Mouse (Mus musculus) kidney, embryonic 15.5 days (tissue): Measurements from ENCODE around the gene Slfn14. TPM values are rescaled to one million over a fixed set of nuclear protein-coding genes. Genes with fewer than 3 reads are reported as not detected.
"Not testable (repeated sequence)": the region's sequence is repeated elsewhere in the genome, so short reads cannot be mapped to it uniquely, and the experiment has no call there.

Experiments
- ATAC-seq: fragments of 200-750 bp; cut with Nextera tagmentation; replicated peaks from 2 replicates; pipeline ENCODE4 v1.8.0; 2017; ENCODE audit warnings: moderate TSS enrichment; ENCODE audit not compliant: low FRiP score
- H3K27ac ChIP-seq: fragments of 300-500 bp; sonication (generic); 2 replicates; pipeline ENCODE4 v1.5.1; 2015; ENCODE audit warnings: mild to moderate bottlenecking, inconsistent platforms
- H3K27me3 ChIP-seq: fragments of 300-500 bp; sonication (generic); 2 replicates; pipeline ENCODE4 v1.6.1; 2015; ENCODE audit warnings: inconsistent platforms
- H3K36me3 ChIP-seq: fragments of 300-500 bp; sonication (generic); 2 replicates; pipeline ENCODE4 v1.6.1; 2015; ENCODE audit warnings: inconsistent platforms
- H3K4me1 ChIP-seq: fragments of 300-500 bp; sonication (generic); 2 replicates; pipeline ENCODE4 v1.6.1; 2015; ENCODE audit warnings: inconsistent platforms
- H3K4me2 ChIP-seq: fragments of 300-500 bp; sonication (generic); 2 replicates; pipeline ENCODE4 v1.6.1; 2015; ENCODE audit warnings: moderate library complexity, mild to moderate bottlenecking, inconsistent platforms
- H3K4me3 ChIP-seq: fragments of 300-500 bp; sonication (generic); replicated peaks from 2 replicates; pipeline ENCODE4 v1.5.1; 2015; ENCODE audit warnings: mild to moderate bottlenecking, inconsistent platforms
- H3K9ac ChIP-seq: fragments of 300-500 bp; sonication (generic); 2 replicates; pipeline ENCODE4 v1.6.1; 2015; ENCODE audit warnings: mild to moderate bottlenecking, inconsistent platforms
- H3K9me3 ChIP-seq: fragments of 300-500 bp; sonication (generic); replicated peaks from 2 replicates; pipeline ENCODE4 v1.6.1; 2016; ENCODE audit warnings: inconsistent platforms
- WGBS: fragments of 180-500 bp; shearing (Covaris S2); methylation state at CpG from one replicate; pipeline ENCODE4 v1.1.7; 2015; ENCODE audit warnings: mixed read lengths; 5-methylcytosine and 5-hydroxymethylcytosine counted together
- polyA plus RNA-seq: library from polyadenylated mRNA; unstranded; fragments of >200 nt; fragmentation: Nextera tagmentation; extraction: Ambion mirVana; gene quantifications from 2 replicates; pipeline ENCODE4 v1.2.1, GENCODE M21; 2015

Gene Slfn14
- 0.30 and 0.66 TPM in 2 replicates for polyA plus RNA-seq

DNA sequence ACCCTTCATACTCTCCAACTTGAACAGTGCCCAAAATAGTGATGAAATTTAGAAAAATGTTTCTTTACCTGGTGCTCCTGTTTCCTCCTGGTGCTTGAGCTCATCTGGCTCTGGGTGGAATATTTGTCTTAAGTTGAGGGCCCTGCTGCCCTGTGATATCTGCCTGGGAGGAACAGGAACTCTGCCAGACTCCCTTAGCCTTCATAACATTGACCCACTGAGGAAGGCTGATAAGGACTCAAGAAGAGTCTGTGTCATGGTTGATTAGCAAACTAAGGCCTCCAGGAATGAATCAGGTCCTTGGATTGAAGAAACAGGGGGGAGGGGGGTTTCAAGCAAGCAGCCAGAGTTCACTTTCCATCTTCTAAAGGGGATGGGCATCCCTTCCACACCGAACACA is at the start of gene Slfn14:
Gene Slfn14 (minus strand): TSS at position 161 of the 400 bp plus-strand sequence.
- Histone ChIP-seq H3K27ac (no peak within 1 kb of the TSS), H3K27me3 (no peaks in the 10 kb centered on the region), H3K4me2 (no peak within 1 kb of the TSS), H3K4me1 (peaks cover 5% of the 10 kb centered on the region; the same call in 1 of the 2 replicates), H3K36me3 (no peaks in the 10 kb centered on the region), H3K9ac (no peak within 1 kb of the TSS), H3K4me3 (no peak within 1 kb of the TSS), H3K9me3 (no peaks in the 10 kb centered on the region)
- 71% methylated on average over 1 of the region's 1 CpGs for WGBS
- ATAC-seq: no peak

DNA sequence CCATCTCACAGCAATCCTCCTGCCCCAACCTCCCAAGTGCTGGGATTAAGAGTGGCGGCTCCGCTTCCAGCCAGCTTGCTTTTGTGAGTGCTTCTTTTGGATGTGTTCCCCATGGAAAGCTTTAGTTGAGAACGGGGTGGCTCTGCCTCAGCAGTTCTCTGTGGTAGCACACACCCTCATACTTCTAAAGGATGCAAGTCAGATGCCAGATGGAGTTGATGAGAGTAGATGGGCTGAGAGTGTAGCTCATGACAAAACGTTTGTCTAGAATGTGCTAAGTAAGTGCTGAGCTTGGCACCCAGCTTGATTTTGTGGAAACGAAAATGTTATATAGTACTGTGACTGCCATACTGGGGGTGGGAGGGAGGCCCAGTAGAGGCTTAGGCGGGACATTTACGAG is 49.3 kb upstream of the Slfn14 start:
- Histone ChIP-seq H3K27me3 (no peaks in the 10 kb centered on the region), H3K9me3 (no peaks in the 10 kb centered on the region), H3K36me3 (peaks cover 85% of the 10 kb centered on the region), H3K4me1 (no peaks in the 10 kb centered on the region), H3K27ac (no peak overlapping the region), H3K4me3 (no peak overlapping the region), H3K4me2 (no peak overlapping the region), H3K9ac (no peak overlapping the region)
- WGBS: 89% methylated on average over 7 of the region's 7 CpGs
- no peak for ATAC-seq

- no peaks in the 10 kb centered on the region for H3K4me1 ChIP-seq
- H3K27me3 ChIP-seq: no peaks in the 10 kb centered on the region
- H3K4me2 ChIP-seq: no peak overlapping the region
- no peak overlapping the region for H3K9ac ChIP-seq
- H3K36me3 ChIP-seq: peaks cover 81% of the 10 kb centered on the region
- H3K9me3 ChIP-seq: no peaks in the 10 kb centered on the region
- H3K4me3 ChIP-seq: no peak overlapping the region
- no peak for ATAC-seq
- WGBS: 59% methylated on average over 3 of the region's 3 CpGs
- H3K27ac ChIP-seq: no peak overlapping the region
These were observed 40.9 kb upstream of the Slfn14 start for GRCm38 (mm10) chr11:83327427-83327826.

GRCm38 (mm10) chr11:83326692-83327091 is 40.2 kb upstream of the Slfn14 start:
- not testable (repeated sequence) for H3K4me3 ChIP-seq, ATAC-seq, H3K27ac ChIP-seq, H3K4me2 ChIP-seq, H3K4me1 ChIP-seq, H3K27me3 ChIP-seq, H3K9ac ChIP-seq, H3K9me3 ChIP-seq
- 93% methylated on average over 3 of the region's 3 CpGs for WGBS
- H3K36me3 ChIP-seq: peaks cover 83% of the 10 kb centered on the region

- Histone ChIP-seq H3K9ac (no peak overlapping the region), H3K9me3 (no peaks in the 10 kb centered on the region), H3K4me2 (no peak overlapping the region), H3K4me3 (no peak overlapping the region), H3K4me1 (no peaks in the 10 kb centered on the region), H3K36me3 (peaks cover 88% of the 10 kb centered on the region), H3K27ac (no peak overlapping the region), H3K27me3 (no peaks in the 10 kb centered on the region)
- WGBS: 76% methylated on average over 4 of the region's 4 CpGs
- ATAC-seq: no peak
These were observed 32.5 kb upstream of the Slfn14 start for GRCm38 (mm10) chr11:83319048-83319447.

GRCm38 (mm10) chr11:83312471-83312870 is 25.9 kb upstream of the Slfn14 start:
- no peaks in the 10 kb centered on the region for H3K4me1 ChIP-seq
- no peaks in the 10 kb centered on the region for H3K27me3 ChIP-seq
- H3K4me3 ChIP-seq: no peak overlapping the region
- peaks cover 62% of the 10 kb centered on the region for H3K36me3 ChIP-seq
- H3K27ac ChIP-seq: no peak overlapping the region
- no peak for ATAC-seq
- 79% methylated on average over 5 of the region's 5 CpGs for WGBS
- H3K9me3 ChIP-seq: no peaks in the 10 kb centered on the region
- H3K4me2 ChIP-seq: no peak overlapping the region
- no peak overlapping the region for H3K9ac ChIP-seq

- WGBS: 63% methylated on average over 4 of the region's 4 CpGs
- H3K4me1 ChIP-seq: peaks cover 37% of the 10 kb centered on the region
- no peak overlapping the region for H3K9ac ChIP-seq
- H3K4me3 ChIP-seq: no peak overlapping the region
- peaks cover 24% of the 10 kb centered on the region for H3K36me3 ChIP-seq
- no peak for ATAC-seq
- H3K9me3 ChIP-seq: no peaks in the 10 kb centered on the region
- no peak overlapping the region for H3K4me2 ChIP-seq
- H3K27me3 ChIP-seq: no peaks in the 10 kb centered on the region
- H3K27ac ChIP-seq: no peak overlapping the region
These were observed 20.3 kb upstream of the Slfn14 start for GRCm38 (mm10) chr11:83306700-83307253.

- Histone ChIP-seq H3K9me3 (no peaks in the 10 kb centered on the region), H3K9ac (no peak overlapping the region), H3K4me3 (peak overlapping the region; percentile 94), H3K36me3 (peaks cover 12% of the 10 kb centered on the region; the same call in 1 of the 2 replicates), H3K27me3 (no peaks in the 10 kb centered on the region), H3K4me2 (peak overlapping the region; percentile 80), H3K4me1 (peaks cover 43% of the 10 kb centered on the region), H3K27ac (peak overlapping the region; percentile 99; the same call in 1 of the 2 replicates)
- ATAC-seq: no peak
- 74% methylated on average over 2 of the region's 2 CpGs for WGBS
These were observed 18.0 kb upstream of the Slfn14 start for GRCm38 (mm10) chr11:83304485-83304884.

- peaks cover 6% of the 10 kb centered on the region; the same call in 1 of the 2 replicates for H3K36me3 ChIP-seq
- peak overlapping the region; percentile 92 for H3K9ac ChIP-seq
- H3K27me3 ChIP-seq: no peaks in the 10 kb centered on the region
- peaks cover 43% of the 10 kb centered on the region for H3K4me1 ChIP-seq
- ATAC-seq: 0 out of 2 replicates have a peak, but pooled peaks have one; percentile 9
- peak overlapping the region; percentile 99 for H3K27ac ChIP-seq
- H3K9me3 ChIP-seq: no peaks in the 10 kb centered on the region
- 24% methylated on average over 5 of the region's 5 CpGs for WGBS
- H3K4me3 ChIP-seq: peak overlapping the region; percentile 94
- peak overlapping the region; percentile 80 for H3K4me2 ChIP-seq
These were observed 17.2 kb upstream of the Slfn14 start for GRCm38 (mm10) chr11:83303751-83304150.

DNA sequence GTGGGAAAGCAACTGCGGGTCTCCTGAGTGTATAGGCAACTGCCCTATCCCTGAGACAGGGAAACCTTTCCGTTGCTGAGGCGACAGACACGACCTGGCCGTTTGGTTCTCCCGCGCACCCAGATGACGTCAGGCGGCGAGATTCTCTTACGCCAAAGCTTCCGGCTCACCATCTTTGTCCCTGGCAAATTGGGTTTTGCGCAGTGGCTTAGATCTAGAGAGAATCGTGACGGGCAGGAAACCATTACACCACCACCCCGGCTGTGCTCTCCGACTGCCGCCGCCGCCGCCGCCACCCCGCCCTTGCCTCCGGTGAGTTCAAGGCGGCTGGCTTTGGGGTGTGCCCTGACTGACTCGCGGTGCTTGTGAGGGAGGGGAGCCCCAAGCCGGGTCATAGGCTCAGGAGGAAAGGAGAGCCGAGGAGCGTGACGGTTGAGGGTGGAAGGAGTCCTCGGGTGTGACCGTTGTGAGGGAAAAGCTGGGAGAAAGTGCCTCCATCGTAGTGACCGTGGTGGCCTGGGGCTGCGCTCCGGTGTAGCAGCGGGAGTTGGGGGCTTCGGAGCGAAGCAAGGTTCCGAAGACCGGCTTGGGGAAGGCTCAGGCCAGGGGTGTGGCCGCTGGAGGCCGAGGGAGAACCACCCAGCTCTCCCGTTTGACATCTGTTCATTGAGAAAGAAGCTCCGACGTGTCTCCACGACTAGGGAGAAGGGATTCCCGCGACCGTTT is 16.2 kb upstream of the Slfn14 start, which contains the start of gene Pex12:
Gene Pex12 (minus strand): TSS at position 61 of the 726 bp plus-strand sequence.
- H3K9ac ChIP-seq: peak within 1 kb of the TSS; percentile 92
- H3K4me1 ChIP-seq: peaks cover 49% of the 10 kb centered on the region
- peak within 1 kb of the TSS; percentile 80 for H3K4me2 ChIP-seq
- peak within 1 kb of the TSS; percentile 99 for H3K27ac ChIP-seq
- peak; percentile 68 for ATAC-seq
- peak within 1 kb of the TSS; percentile 94 for H3K4me3 ChIP-seq
- H3K36me3 ChIP-seq: no peaks in the 10 kb centered on the region
- no peaks in the 10 kb centered on the region for H3K27me3 ChIP-seq
- under 1% methylated on average over 51 of the region's 51 CpGs for WGBS
- H3K9me3 ChIP-seq: no peaks in the 10 kb centered on the region

DNA sequence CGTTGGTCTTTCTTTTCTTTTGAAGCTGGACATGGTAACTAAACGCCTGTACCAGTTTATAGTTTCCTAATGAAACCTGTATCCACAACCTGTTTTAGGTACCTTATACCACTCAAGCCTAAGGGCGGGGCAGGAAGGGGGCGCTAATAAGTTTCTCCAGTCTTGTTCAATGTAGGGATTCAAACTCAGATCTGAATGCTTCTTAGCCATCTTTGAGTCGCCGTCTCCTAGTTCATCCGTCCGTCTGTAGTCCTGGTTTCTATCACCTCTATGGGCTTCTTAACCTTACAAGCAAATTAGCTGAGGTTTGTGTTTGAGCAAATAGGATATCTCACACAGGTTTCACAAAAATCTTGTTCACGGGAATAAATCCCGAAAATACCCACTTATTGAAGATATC is 15.6 kb upstream of the Slfn14 start:
- Histone ChIP-seq H3K36me3 (peaks cover 5% of the 10 kb centered on the region; the same call in 1 of the 2 replicates), H3K27me3 (no peaks in the 10 kb centered on the region), H3K4me1 (peaks cover 55% of the 10 kb centered on the region), H3K27ac (peak overlapping the region; percentile 99), H3K9ac (peak overlapping the region; percentile 92), H3K4me2 (peak overlapping the region; percentile 80), H3K9me3 (no peaks in the 10 kb centered on the region), H3K4me3 (peak overlapping the region; percentile 94)
- 5% methylated on average over 10 of the region's 10 CpGs for WGBS
- ATAC-seq: no peak

DNA sequence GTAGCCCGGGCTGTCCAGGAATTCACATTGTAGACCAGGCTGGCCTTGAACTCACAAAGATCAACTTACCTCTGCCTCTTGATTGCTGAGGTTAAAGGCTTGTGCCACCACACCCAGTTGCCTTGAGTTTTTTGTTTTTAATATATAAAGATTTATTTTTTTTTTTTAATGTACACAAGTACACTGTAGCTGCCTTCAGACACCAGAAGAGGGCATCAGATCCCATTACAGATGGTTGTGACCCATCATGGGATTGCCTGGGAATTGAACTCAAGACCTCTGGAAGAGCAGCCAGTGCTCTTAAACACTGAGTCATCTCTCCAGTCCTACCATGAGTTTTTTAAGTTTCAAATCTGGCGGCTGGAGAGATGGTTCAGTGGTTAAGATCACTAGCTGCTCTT is 14.9 kb upstream of the Slfn14 start:
- H3K27ac ChIP-seq: no peak overlapping the region
- peaks cover 12% of the 10 kb centered on the region for H3K36me3 ChIP-seq
- H3K9me3 ChIP-seq: no peaks in the 10 kb centered on the region
- H3K4me2 ChIP-seq: peak overlapping the region; percentile 80
- peak overlapping the region; percentile 94; the same call in 1 of the 2 replicates for H3K4me3 ChIP-seq
- no peak overlapping the region for H3K9ac ChIP-seq
- peaks cover 52% of the 10 kb centered on the region for H3K4me1 ChIP-seq
- H3K27me3 ChIP-seq: no peaks in the 10 kb centered on the region
- 66% methylated on average over 2 of the region's 2 CpGs for WGBS
- no peak for ATAC-seq
